Mouse (Mus musculus) kidney, adult 9 months (tissue): ENCODE data around the gene Hsd11b2.
A peak's percentile ranks its signal among the peaks of the same experiment; 100 is the strongest.
"Not testable (repeated sequence)": the region's sequence is repeated elsewhere in the genome, so short reads cannot be mapped to it uniquely, and the experiment has no call there.

ENCODE experiments used
- DNase-seq: peaks from one replicate; pipeline ENCODE4 v3.0.0; 2022

The Hsd11b2 gene

DNA sequence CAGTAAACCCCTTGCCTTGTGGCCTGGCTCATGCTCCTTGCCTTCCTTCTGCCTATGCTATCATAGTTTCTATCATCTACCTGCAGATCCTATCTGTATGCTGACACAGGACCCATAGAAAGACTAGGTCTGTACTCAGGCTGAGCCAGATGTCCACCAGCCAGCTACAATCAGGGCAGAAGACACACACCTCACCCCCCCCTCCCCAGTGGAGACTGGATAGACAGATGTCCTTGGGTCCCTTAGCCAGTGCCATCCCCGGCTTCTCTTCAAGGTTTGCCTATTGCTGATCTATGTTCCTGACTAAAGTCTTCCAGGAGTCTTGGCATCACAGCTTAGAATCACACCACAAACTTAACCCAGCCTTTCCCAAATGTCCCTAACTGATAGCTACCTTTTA, 9.7 kb downstream of the Hsd11b2 start:
- no peak for DNase-seq

DNA sequence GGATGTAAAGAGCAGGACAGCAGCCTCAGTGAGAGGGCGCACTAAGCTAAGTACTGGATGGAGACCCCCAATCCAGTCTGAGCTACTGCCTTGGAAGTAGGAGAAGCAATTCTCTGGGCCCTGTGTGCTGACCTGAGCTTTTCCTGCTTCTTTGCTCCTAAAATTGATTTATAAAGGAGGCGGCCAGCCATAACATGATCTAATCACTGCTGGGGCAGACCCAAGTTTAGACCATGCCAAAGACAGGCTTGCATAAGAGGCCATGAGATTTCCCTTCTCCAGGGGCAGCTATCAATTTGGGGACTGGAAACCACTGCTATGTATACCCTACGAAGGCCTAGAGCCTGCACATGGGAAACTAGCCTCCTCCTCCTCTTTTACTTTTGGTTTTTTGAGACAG, 10.7 kb downstream of the Hsd11b2 start:
- peak; percentile 53 for DNase-seq

DNA sequence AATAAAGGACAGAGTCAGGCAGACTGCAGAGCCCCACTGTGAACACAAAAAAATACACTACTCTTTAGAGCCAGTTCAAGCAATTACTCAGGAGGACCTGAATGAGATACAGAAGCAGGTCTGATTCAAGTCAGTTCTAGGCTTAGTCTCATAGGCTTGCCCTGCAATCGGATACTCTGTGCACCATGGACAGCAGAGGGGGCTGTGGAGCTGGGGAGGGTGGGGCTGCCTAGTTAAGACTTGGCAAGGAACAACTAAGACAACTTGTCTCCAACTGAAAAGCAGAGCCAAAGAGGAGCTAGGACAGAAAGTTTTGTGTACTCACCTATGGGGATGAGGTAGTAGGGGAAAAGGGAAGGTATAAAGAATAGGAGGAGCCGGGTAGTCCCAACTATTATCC, 13.2 kb downstream of the Hsd11b2 start:
- DNase-seq = peak; percentile 55

DNA sequence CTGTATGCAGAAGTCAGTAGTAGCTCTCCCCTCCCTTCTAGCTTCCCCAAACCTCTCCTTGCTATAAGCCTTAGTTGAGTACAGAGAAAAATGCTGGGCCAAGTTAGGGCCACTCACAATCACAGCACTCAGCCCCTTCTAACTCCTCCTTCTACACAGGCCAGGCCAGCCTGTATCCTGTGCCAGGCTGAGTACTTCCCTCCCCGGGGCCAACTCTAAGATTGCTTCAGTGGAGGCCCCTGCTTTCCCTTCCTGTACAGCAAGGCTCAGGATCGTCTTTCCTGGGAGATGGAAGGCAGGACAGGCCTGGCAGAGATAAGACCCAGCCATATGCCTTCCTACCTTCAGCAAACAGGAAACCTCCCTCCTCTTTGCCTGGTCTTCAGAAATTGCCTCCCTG, 14.9 kb downstream of the Hsd11b2 start:
- DNase-seq = no peak

DNA sequence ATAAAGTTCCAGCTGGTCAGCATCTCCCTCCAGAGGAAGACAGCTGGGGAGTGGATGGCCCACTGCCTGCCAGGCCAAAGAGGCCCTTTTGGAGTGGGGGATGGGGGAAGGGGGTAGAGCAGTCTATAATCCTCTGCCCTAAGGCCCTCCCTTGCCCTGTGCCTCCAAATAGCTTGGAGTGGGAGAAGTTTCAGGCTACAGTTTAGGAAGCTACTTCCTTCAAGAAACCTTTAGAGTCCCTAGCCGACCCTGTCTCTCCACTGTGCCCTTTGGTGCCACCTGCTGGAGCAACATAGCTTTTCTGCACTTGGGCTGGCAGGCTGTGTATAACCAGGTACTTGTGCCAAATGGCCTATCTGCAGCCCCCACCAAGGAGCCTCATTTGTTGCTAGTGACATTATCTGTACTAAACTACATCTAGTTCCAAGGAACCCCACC, 15.4 kb downstream of the Hsd11b2 start:
- peak; percentile 74 for DNase-seq

DNA sequence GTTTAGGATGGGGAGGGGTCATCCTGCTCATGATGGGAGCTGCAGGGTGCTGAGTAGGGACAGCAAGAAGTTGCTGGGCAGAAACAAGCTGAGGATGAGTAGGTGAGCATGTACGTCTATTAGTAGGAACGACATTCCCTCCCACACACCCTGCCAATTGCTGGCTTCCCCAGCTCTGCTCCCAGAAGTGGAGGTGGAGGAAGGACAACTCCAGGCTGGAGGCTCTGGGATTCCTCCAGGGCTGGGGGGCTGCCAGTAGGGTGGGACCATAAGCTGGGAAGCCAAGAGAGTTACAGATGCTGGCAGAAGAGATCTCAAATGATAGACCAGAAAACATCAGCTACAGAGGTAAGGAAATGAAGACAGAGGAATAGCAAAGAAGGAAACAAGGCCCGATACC, 18.0 kb downstream of the Hsd11b2 start:
- DNase-seq = no peak

DNA sequence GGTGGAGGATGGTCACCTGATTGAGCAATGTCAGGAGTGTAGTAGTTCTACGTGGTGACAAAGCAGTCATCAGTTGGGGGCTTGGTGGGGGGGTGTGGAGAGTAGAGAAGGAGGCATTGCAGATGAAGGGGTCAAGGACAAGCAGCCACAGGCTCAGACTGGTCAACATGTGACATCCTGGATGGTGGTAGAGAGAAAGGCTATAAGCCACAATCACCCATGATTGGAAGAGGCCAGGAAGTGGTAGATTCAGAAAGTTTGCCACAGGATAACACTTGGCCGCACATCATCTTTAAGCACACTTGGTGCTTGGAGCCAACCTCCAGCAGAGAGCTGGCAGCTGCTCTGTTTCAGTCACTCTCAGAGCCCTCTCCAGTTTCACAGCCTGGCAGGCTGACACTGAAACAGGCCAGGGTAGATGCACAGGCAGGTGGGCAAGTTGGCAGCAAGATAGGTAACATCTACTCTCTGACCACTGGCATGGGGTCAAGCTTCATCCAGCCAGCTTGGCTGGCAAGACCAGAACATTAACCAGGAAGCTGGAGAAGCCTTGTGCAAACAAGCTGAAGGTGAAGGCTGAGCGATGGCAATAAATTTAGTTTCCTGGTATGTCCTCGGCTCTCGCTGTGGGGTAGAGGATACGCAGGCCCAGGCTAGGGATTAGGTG, 18.6 kb downstream of the Hsd11b2 start:
- DNase-seq = no peak

DNA sequence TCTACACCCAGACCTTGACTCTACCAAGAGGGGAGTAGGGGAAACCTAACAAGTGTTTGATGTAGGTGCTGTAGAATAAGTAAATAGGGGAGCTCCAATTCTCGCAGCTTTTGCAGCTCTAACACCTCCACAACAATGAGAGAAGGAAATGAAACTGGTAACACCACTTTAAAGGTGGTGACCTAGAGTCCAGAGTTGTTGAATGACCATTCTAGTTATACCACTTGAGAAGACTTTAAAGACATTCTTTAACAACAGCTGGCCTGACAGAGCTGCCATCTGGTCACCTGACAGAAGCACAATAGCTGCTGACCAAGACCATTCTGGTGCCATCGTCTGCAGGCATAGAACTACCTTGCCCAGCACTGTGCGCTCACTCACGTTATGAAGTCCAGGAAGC, 20.4 kb downstream of the Hsd11b2 start:
- DNase-seq = no peak

DNA sequence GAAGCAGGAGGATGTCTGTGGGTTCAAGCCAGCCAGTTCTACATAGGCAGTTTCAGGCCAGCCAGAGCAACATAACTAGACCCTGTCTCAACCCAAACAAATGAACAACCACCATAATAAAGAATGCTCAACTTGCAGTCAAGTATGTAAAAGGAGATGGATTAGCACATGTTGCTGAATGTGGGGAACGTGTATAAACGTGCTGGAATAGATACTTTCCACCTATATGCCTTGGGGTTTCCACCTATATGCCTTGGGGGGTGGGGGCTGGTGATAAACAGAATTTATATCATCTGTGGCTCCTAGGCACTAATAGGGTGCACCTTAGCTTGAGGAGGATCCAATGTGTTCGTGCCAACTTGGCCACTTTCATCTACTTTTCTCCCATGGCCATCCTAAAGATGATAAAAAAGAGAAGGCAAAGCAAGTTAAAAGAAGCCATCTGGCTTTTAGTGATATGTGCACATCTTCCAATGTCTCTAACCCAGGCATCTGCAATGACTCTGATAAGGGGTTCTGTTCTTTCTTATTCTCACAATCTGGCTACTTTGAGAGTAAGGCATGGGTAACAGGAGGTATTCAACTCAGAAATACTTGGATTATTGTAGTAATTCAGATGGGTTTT, 23.6 kb downstream of the Hsd11b2 start:
- no peak for DNase-seq

DNA sequence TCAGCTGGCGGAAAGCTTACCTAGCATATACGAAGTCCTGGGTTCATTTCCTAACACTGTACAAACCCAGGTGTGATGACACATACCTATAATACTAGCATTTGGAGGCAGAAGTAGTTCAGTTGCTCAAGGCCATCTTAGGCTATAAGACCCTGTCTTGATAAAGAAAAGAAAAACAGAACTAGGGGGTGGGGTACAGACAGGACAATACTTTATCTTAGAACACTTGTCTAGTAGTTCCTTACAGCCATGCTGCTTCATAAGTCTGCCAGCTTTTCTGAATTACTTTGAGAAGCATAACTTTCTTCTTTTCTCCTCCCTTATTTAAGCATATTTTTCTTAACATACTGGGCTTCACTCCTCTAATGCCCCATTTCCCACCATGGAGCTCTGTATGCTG, 24.3 kb downstream of the Hsd11b2 start:
- DNase-seq = no peak

DNA sequence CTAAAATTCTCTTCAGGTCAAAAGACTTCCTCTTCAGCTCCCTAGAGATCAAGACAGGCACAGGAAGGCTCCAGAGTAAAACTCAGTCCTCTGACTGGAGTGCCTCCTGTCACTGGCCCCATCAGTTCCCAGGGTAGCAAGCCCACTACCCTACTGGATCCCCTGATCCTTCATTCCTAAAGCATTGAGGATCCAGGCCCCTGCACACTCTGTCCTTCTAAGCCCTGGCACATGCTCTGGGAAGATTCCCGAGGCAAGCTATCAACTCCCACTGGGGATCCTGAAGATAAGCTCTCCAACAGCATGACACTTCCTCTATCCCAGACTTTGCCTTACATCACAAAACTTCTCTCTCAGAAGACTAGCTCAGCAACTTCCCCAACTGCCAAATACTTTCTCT, 25.1 kb downstream of the Hsd11b2 start:
- no peak for DNase-seq

DNA sequence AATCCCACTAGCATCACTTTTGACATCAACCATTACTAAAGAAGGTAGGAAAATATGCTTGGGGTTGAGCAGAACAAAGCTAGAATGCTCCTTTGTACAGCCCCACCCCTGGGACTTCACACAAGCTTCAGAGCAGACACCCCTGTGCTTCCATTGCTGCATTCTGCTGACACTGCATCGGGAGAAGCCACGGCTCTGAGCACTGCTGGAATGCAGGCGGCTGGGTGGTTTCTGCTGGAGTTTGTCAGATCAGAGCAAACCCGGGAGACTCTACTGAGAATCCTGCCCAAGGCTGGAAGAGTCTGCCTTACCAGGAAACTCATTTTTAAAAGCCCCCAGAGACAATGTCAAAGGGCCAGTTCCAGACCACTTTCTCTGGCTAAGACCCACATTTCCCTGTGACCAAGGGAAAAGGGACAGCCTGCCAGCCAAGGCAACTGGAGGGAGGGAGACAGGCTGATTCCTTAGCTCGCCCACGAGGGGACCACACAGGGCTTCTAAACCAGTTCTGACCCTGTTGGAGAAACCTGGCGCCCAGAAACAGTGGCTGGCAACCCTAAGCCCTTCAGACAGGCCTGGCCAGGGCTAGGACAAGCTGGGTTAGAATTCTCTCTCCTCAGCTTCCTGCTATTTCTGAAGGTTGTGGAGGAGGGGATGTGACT, 26.1 kb downstream of the Hsd11b2 start:
- DNase-seq = peak; percentile 68

DNA sequence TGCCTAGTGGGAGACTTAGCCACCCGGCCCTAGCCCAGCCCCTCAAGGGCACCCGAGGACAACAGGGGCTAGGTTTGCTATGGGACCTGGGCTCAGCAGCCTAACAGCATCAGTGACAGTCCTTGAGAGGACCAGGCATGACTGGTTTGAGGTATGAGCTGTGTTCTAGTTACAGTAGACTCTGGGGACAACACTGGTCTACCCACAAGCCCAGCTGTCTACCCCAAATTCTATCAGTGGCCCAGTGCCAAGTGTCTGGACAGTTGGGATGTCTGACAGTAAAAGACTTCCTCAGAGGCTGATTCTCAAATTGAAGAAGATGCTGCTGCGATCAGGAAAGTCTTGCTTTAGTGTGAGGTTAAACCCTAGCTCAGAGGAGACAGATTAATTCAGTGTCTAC, 26.7 kb downstream of the Hsd11b2 start:
- no peak for DNase-seq

DNA sequence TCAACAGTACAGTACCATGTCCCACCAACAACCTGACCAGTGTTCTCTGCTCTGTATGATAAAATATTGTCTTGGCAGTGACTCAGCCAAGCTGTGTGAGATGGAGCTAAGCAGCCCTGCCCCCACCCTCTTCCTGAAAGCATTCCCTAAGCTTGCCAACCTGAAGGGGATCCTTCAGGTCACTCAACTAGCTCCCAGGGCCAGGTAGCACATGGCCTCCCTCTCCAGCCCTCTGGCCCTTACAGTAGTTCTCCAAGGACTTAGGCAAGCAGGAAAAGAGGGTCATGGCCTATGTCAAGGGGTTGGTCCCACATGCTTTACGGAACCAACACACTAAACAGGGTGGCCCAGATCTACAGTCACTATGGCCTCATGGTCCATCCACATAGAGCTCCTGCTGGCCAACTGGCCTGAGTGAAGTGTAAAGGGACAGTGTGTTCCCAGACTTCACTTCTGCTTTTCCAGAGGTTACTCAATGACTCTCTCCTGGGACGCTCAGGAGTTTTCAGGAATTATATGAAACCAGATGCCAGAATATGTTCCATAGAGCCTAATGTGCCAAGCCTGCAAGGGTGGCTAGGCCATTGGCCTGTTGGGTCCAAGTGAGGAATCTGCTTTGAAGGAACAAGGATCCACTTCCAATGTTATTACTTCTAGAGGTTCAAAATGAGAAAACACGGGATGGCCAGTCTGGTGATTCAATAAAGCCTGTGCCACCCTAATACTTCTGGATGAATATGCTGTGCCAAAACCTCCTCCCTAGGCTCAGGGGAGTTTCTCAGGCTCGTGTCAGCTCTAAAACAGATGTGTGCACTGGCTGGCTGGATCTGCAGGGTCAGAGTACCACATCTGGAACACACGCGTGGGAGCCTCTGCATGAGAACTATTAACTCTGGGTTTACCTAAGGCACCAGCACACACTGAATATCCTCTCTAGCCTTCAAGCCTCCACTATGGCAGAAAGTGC, 28.1 kb downstream of the Hsd11b2 start:
- DNase-seq = no peak

DNA sequence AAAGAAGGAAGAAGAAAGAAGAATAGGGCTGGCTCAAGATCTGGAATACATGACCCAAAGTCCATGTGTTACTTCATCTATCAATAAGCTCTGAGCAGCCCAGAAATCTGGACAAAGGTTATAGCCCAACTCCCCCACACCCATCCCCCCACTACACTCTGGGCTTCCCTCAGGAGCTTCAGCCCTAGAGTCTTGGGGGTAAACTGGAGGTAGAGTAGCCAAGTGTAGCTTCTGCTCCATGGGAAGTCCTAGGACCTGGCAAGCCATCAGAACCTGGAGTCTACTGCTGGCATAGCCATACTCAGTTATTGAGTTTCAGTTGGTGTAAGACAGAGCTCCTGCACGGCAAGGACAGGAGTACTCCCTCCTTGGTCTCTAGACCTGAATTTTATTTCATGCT, 31.0 kb downstream of the Hsd11b2 start:
- DNase-seq = no peak

DNA sequence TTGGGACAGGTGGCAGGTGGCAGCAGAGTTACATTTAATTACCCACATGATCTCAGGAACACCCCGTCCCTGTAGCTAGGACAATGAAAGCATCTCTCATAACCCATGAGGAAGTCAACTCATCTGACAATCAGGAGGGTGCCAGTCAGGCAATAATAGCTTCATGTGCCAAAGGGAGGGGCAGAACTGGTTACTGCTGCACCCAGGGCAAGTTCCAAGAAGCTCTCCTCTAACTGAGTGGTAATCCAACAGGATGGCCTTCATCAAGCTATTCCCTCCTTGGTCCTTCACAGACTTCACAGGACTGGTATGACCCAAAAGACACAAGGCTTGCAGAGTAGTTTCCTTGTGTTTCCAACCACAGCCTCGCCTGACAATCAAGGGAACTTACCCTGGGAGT, 31.5 kb downstream of the Hsd11b2 start:
- DNase-seq = peak; percentile 29

DNA sequence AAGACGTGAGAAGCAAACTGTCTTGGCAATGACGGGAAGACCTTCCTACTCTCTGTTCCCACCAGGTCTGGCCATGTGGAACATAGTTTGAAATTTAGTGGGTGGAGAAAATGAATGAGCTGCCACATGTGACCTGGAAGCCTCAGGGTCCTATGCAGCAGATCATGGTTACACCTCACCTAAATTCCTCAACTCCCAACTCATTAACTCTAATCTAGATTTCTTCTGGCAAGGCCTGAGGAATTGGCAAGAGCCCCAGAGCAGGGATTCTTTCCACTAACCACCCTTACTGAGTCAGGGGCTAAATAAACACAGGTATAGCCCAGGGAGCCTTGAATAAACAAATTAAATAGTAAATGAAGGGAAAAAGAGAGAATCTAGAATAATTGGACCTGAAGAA, 33.5 kb downstream of the Hsd11b2 start:
- DNase-seq = no peak

DNA sequence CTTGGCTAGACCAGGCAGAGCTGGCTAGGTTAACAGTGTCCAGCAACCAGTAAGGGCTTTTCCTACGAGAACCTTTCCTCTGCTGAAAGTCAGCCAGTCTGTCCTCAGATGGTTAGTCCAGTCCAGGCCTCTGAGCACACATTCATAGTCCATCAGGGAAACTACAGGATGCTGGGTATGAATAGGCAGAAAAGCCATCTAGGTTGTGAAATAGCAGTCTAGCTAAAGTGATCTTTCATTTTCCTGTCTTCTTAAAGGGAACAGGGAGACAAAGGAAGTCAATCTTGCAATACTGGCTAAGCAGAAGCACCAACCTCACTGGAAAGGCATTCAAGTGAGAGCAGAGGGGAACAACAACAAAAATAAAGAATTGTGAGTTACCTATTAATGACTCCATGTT, 34.3 kb downstream of the Hsd11b2 start:
- no peak for DNase-seq

DNA sequence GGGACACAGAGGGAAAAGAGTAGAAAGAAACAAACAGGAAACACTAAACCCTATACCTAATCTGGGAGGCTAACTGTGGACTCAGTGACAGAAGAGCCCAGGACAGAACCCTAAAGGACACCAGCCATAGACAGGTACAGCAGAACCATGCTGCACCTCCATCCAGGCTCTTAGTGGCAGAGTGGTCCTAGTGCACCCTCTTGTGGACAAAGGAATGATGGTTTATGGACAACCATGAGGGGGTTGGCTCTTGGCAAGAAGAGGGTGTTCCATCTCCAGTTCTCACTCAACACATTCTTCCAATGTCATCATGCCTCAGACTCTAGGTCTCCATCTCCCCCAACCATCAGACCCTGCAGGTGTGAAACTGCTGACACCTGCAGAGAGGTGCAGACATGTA, 35.5 kb downstream of the Hsd11b2 start:
- peak; percentile 84 for DNase-seq

DNA sequence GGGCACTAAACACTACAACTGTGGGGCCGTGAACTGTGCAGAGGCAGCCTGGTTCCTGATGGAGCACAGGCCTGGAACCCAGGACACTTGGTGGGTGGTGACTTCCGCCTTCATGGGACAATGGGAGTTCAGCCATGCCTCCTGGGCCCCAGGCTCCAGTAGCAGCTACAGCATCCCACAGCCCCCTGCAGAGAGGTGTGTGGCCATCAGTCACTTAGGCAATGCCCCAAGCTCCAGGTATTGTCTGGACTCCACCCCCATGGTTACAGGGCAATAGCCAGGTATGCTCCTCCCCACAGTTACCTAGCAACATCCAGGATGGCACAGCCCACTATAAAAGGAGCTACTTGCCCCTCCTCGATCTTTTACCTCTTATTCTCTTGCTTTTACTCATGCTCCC, 36.7 kb downstream of the Hsd11b2 start:
- DNase-seq = no peak

DNA sequence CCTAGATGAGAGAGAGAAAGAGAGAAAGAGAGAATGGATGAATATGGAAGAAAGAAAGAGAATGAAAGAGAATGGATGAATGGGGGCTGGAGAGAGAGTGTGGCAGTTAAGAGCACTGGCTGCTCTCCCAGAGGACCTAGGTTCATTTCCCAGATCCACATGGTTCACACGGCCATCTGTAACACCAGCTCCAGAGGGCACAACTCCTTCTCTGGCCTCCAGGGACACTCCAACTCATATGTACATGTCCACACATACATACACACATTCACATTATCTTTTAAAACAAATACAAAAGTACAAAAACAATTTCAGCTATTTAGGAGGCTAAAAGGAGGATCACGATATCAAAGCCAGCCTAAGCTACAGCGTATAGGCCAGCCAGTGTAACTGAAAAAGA, 44.3 kb downstream of the Hsd11b2 start:
- no peak for DNase-seq

DNA sequence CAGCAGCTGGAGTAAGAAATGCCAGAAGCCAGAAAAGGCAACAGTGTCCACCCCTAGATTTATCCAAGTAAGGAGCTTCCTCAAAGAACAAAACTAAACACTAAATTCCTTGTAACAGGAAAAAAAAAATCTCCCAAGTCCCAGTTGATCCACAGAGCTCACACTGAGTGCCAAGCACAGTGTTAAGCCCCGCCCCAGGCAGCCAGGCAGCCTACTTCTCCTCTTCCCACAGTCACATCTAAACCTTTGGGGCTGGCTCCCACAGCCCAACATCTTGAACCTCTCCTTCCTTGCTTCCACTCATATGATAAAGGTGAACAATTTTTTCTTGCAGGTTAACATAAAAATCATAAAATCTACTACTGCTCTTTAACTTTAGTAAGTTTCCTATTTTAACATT, 45.3 kb downstream of the Hsd11b2 start:
- no peak for DNase-seq

DNA sequence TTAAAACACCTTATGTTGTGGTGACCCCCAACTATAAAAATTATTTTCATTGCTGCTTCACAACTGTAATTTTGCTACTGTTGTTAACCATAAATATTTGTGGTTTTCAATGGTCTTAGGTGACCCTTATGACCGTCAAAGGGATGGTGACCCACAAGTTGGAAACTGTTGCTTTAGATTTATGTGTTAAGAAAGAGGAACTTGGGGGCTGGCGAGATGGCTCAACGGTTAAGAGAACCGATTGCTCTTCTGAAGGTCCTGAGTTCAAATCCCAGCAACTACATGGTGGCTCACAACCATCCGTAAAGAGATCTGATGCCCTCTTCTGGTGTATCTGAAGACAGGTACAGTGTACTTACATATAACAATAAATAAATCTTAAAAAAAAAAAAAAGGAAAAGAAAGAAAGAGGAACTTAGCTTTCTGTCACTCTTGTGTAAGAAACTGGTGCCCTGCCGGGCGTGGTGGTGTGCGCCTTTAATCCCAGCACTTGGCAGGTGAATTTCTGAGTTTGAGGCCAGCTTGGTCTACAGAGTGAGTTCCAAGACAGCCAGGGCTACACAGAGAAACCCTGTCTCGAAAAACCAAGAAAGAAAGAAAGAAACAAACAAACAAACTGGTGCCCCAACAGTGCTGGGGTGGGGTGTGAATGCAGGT, 46.1 kb downstream of the Hsd11b2 start:
- DNase-seq = not testable (repeated sequence)
